In the genomic region with DNA sequence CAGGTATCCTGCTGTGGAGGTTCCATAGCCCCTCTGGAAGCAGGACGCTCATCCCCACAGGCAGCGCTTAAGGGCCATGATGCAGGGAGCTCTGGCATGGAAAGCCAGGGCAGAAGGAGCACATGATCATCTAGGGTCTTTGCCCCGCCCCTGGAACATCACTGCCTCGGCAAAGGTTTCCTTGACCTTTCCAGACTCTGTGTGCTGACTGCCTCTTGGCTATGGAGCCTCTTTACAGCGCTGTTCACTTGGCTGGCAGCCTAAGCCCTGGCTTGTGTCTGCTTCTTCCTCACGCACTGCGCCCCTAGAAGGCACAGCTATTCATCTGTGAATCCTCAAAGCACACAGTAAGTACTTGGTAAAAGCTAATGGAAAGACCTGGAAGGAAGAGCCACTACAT, we compare ENCODE assay signal across 27 mouse cellular contexts.
"Had no signal": no experiment of that assay in that cellular context is flagged by ENCODE, and none has a peak within 500 bp of the region (broad histone marks: within the 10 kb centered on the region; RNA-seq: fewer than 3 reads in every experiment).

No protein-coding gene starts in this region.

- H3K27ac ChIP-seq: heart, adult 2 months; heart, embryonic 13.5 days; heart, embryonic 15.5 days; hindbrain, embryonic 13.5 days; hindbrain, embryonic 15.5 days; hindbrain, postnatal 0 days; kidney, embryonic 15.5 days; kidney, postnatal 0 days; limb, embryonic 13.5 days; limb, embryonic 15.5 days; liver, embryonic 12.5 days; liver, embryonic 14.5 days had no signal

- ATAC-seq: hindbrain, postnatal 0 days; intestine, embryonic 16.5 days; liver, embryonic 12.5 days had no signal

- H3K27me3 ChIP-seq: heart, embryonic 13.5 days; heart, embryonic 15.5 days; hindbrain, embryonic 13.5 days; hindbrain, embryonic 15.5 days; kidney, embryonic 15.5 days; limb, embryonic 13.5 days; limb, embryonic 15.5 days; liver, embryonic 12.5 days had no signal

- H3K4me1 ChIP-seq: limb, embryonic 13.5 days; limb, embryonic 15.5 days; liver, embryonic 12.5 days had no signal

- H3K9me3 ChIP-seq: heart, embryonic 13.5 days; heart, embryonic 15.5 days; hindbrain, embryonic 13.5 days; hindbrain, embryonic 15.5 days; kidney, embryonic 15.5 days; limb, embryonic 13.5 days; limb, embryonic 15.5 days; liver, embryonic 12.5 days had no signal

- H3K4me3 ChIP-seq: heart, adult 2 months; heart, embryonic 13.5 days; heart, embryonic 15.5 days; hindbrain, embryonic 13.5 days; hindbrain, embryonic 15.5 days; kidney, embryonic 15.5 days; limb, embryonic 13.5 days; limb, embryonic 15.5 days; liver, embryonic 12.5 days had no signal

- H3K4me2 ChIP-seq: heart, embryonic 11.5 days; heart, embryonic 13.5 days; heart, embryonic 15.5 days; hindbrain, embryonic 13.5 days; hindbrain, embryonic 15.5 days; kidney, embryonic 15.5 days; limb, embryonic 13.5 days; limb, embryonic 15.5 days; liver, embryonic 12.5 days had no signal

- DNase-seq: gastrocnemius, postnatal 14 days; gastrocnemius, postnatal 36 days; heart, adult 11 months; heart, adult 2 months; heart, postnatal 14 days; heart, postnatal 36 days; kidney, adult 11 months; kidney, adult 2 months; kidney, adult 9 months; kidney, postnatal 14 days; kidney, postnatal 36 days; layer of hippocampus, adult 9-11 months; layer of hippocampus, postnatal 36 days; left cerebral cortex, postnatal 4 days had no signal

- H3K36me3 ChIP-seq: hindbrain, embryonic 15.5 days had no signal

- H3K9ac ChIP-seq: heart, embryonic 13.5 days; heart, embryonic 15.5 days; hindbrain, embryonic 13.5 days; hindbrain, embryonic 15.5 days; kidney, embryonic 15.5 days; limb, embryonic 13.5 days; limb, embryonic 15.5 days; liver, embryonic 12.5 days; liver, embryonic 14.5 days had no signal
